Mouse (Mus musculus): ENCODE measurements around the gene Rps28. TPM values are rescaled to one million over a fixed set of nuclear protein-coding genes. Genes with fewer than 3 reads are reported as not detected.
"Not testable (repeated sequence)": the region's sequence is repeated elsewhere in the genome, so short reads cannot be mapped to it uniquely, and the experiment has no call there.

Gene Rps28
- 389 and 463 TPM in 2 replicates for polyA plus RNA-seq (2015; fragmentation: Nextera tagmentation; extraction: Ambion mirVana)

GRCm38 (mm10) chr17:33824084-33824996 lies at the start of gene Rps28, which contains the start of gene Ndufa7:
Gene Rps28, minus strand, starts transcription at chr17:33824562.
Gene Ndufa7, plus strand, starts transcription at chr17:33824572.
- Histone ChIP-seq H3K9ac (ENCODE audit: low read depth, low read length) (peak within 1 kb of the TSS; percentile 84), H3K4me1 (ENCODE audit: control insufficient read depth, low read depth, low read length) (peaks cover 36% of the 10 kb centered on the region), H3K9me3 (replicated peaks; ENCODE audit: control insufficient read depth, low read length) (no peaks in the 10 kb centered on the region), H3K4me3 (ENCODE audit: low read depth, low read length) (peak within 1 kb of the TSS; percentile 87), H3K4me2 (ENCODE audit: low read depth, low read length) (peak within 1 kb of the TSS; percentile 84), H3K27ac (ENCODE audit: low read length) (peak within 1 kb of the TSS; percentile 84), H3K36me3 (ENCODE audit: control insufficient read depth, insufficient read depth) (peaks cover 28% of the 10 kb centered on the region), H3K27me3 (ENCODE audit: control insufficient read depth, insufficient read depth, low read depth, low read length) (no peaks in the 10 kb centered on the region)
- under 1% methylated on average over 51 of the region's 51 CpGs for WGBS (ENCODE audit: insufficient replicate concordance)
- ATAC-seq (ENCODE audit: low read depth) = peak; percentile 91

DNA sequence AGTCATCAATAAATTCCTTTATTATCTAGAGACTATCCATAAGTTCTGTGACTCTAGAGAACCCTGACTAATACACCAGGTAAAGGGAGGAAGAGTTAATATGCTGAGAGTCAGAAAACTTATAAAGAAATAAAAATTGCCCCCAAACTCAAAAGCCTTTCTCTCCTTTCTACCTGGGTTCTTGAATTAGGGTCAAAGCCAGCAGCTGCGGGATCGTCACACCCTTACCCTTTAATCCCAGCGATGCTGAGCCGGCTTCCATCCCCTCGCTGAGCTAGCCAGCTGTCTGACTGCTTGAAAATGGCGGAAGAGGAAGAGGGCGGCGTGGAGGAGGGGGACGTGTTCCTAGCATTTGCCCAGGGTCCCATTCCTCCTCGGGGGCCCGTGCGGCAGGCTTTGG lies 49.2 kb upstream of the Rps28 start, which contains the start of gene Gm7029:
Gm7029 (plus strand) TSS at position 301 of the 400 bp plus-strand sequence.
- not testable (repeated sequence) for H3K4me1 ChIP-seq (ENCODE audit: control insufficient read depth, low read depth, low read length); H3K27me3 ChIP-seq (ENCODE audit: control insufficient read depth, insufficient read depth, low read depth, low read length); H3K27ac ChIP-seq (ENCODE audit: low read length); H3K4me3 ChIP-seq (ENCODE audit: low read depth, low read length); ATAC-seq (ENCODE audit: low read depth); H3K4me2 ChIP-seq (ENCODE audit: low read depth, low read length); H3K9me3 ChIP-seq (replicated peaks; ENCODE audit: control insufficient read depth, low read length); H3K9ac ChIP-seq (ENCODE audit: low read depth, low read length)
- 89% methylated on average over 3 of the region's 12 CpGs for WGBS (ENCODE audit: insufficient replicate concordance)
- peaks cover 17% of the 10 kb centered on the region for H3K36me3 ChIP-seq (ENCODE audit: control insufficient read depth, insufficient read depth)

DNA sequence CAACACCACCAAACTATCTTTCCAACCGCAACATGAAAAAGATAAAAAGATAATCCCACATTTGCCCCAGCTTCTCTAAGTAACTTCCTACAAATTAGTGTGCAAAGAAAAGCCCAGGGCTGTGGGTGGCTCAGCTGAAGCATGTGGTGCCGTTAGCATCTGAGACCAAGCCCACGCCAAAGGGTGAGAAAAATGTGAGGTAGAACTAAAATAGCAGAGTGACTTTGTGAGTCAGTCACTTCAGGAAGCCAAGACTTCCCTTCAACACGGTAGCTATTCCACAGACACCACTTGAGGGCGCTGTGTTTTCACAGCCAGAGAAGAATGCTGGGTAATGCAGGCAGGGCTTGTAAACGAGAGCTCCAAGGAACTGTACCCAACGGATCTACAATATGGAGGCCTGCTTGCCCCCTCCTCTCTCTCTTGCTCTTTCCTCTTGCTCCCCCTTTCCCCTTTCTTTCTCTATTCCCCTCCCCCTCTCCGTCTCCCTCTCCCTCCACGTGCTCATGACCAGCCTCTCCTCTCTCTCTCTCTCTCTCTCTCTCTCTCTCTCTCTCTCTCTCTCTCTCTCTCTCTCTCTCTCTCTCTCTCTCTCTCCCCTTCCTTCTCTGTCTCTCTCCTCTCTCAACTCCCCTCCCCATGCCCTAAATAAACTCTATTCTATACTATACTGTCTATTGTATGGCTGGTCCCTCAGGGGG lies 41.1 kb upstream of the Rps28 start:
- Histone ChIP-seq H3K27me3 (ENCODE audit: control insufficient read depth, insufficient read depth, low read depth, low read length) (no peaks in the 10 kb centered on the region), H3K4me3 (ENCODE audit: low read depth, low read length) (no peak overlapping the region), H3K36me3 (ENCODE audit: control insufficient read depth, insufficient read depth) (no peaks in the 10 kb centered on the region), H3K4me2 (ENCODE audit: low read depth, low read length) (peak overlapping the region; percentile 54), H3K9me3 (replicated peaks; ENCODE audit: control insufficient read depth, low read length) (no peaks in the 10 kb centered on the region), H3K4me1 (ENCODE audit: control insufficient read depth, low read depth, low read length) (no peaks in the 10 kb centered on the region; the same call in 1 of the 2 replicates), H3K9ac (ENCODE audit: low read depth, low read length) (no peak overlapping the region), H3K27ac (ENCODE audit: low read length) (no peak overlapping the region)
- WGBS (ENCODE audit: insufficient replicate concordance) = 12% methylated on average over 9 of the region's 9 CpGs
- no peak for ATAC-seq (ENCODE audit: low read depth)

GRCm38 (mm10) chr17:33857816-33858215 lies 33.5 kb upstream of the Rps28 start:
- 65% methylated on average over 4 of the region's 4 CpGs for WGBS (ENCODE audit: insufficient replicate concordance)
- Histone ChIP-seq H3K4me1 (ENCODE audit: control insufficient read depth, low read depth, low read length) (no peaks in the 10 kb centered on the region), H3K36me3 (ENCODE audit: control insufficient read depth, insufficient read depth) (no peaks in the 10 kb centered on the region), H3K27me3 (ENCODE audit: control insufficient read depth, insufficient read depth, low read depth, low read length) (no peaks in the 10 kb centered on the region), H3K4me3 (ENCODE audit: low read depth, low read length) (no peak overlapping the region), H3K27ac (ENCODE audit: low read length) (no peak overlapping the region), H3K9ac (ENCODE audit: low read depth, low read length) (no peak overlapping the region), H3K9me3 (replicated peaks; ENCODE audit: control insufficient read depth, low read length) (no peaks in the 10 kb centered on the region), H3K4me2 (ENCODE audit: low read depth, low read length) (no peak overlapping the region)
- no peak for ATAC-seq (ENCODE audit: low read depth)

- WGBS (ENCODE audit: insufficient replicate concordance) = 27% methylated on average over 1 of the region's 1 CpGs
- no peak overlapping the region for H3K4me3 ChIP-seq (ENCODE audit: low read depth, low read length)
- H3K27me3 ChIP-seq (ENCODE audit: control insufficient read depth, insufficient read depth, low read depth, low read length) = no peaks in the 10 kb centered on the region
- peak; percentile 81 for ATAC-seq (ENCODE audit: low read depth)
- H3K4me2 ChIP-seq (ENCODE audit: low read depth, low read length) = no peak overlapping the region
- H3K36me3 ChIP-seq (ENCODE audit: control insufficient read depth, insufficient read depth) = no peaks in the 10 kb centered on the region
- no peaks in the 10 kb centered on the region for H3K4me1 ChIP-seq (ENCODE audit: control insufficient read depth, low read depth, low read length)
- peak overlapping the region; percentile 60; the same call in 1 of the 2 replicates for H3K27ac ChIP-seq (ENCODE audit: low read length)
- no peak overlapping the region for H3K9ac ChIP-seq (ENCODE audit: low read depth, low read length)
- H3K9me3 ChIP-seq (replicated peaks; ENCODE audit: control insufficient read depth, low read length) = no peaks in the 10 kb centered on the region
Observed at GRCm38 (mm10) chr17:33851331-33851730, 27.0 kb upstream of the Rps28 start.

- no peak for ATAC-seq (ENCODE audit: low read depth)
Observed at GRCm38 (mm10) chr17:33848139-33848538, 23.8 kb upstream of the Rps28 start.

GRCm38 (mm10) chr17:33844196-33844595 lies 19.8 kb upstream of the Rps28 start:
- no peak for ATAC-seq (ENCODE audit: low read depth)
- Histone ChIP-seq H3K4me2 (ENCODE audit: low read depth, low read length) (no peak overlapping the region), H3K27ac (ENCODE audit: low read length) (no peak overlapping the region), H3K4me3 (ENCODE audit: low read depth, low read length) (no peak overlapping the region), H3K27me3 (ENCODE audit: control insufficient read depth, insufficient read depth, low read depth, low read length) (no peaks in the 10 kb centered on the region), H3K9me3 (replicated peaks; ENCODE audit: control insufficient read depth, low read length) (no peaks in the 10 kb centered on the region), H3K9ac (ENCODE audit: low read depth, low read length) (no peak overlapping the region), H3K4me1 (ENCODE audit: control insufficient read depth, low read depth, low read length) (peaks cover 7% of the 10 kb centered on the region), H3K36me3 (ENCODE audit: control insufficient read depth, insufficient read depth) (no peaks in the 10 kb centered on the region)
- 52% methylated on average over 1 of the region's 1 CpGs for WGBS (ENCODE audit: insufficient replicate concordance)

More at GRCm38 (mm10) chr17:33848139-33848538, 23.8 kb upstream of the Rps28 start:
- H3K9ac ChIP-seq (ENCODE audit: low read depth, low read length) = no peak overlapping the region
- H3K36me3 ChIP-seq (ENCODE audit: control insufficient read depth, insufficient read depth) = no peaks in the 10 kb centered on the region
- H3K9me3 ChIP-seq (replicated peaks; ENCODE audit: control insufficient read depth, low read length) = no peaks in the 10 kb centered on the region
- WGBS (ENCODE audit: insufficient replicate concordance) = 53% methylated on average over 8 of the region's 8 CpGs
- H3K27me3 ChIP-seq (ENCODE audit: control insufficient read depth, insufficient read depth, low read depth, low read length) = no peaks in the 10 kb centered on the region
- H3K27ac ChIP-seq (ENCODE audit: low read length) = no peak overlapping the region
- no peak overlapping the region for H3K4me3 ChIP-seq (ENCODE audit: low read depth, low read length)
- peaks cover 7% of the 10 kb centered on the region; the same call in 1 of the 2 replicates for H3K4me1 ChIP-seq (ENCODE audit: control insufficient read depth, low read depth, low read length)
- H3K4me2 ChIP-seq (ENCODE audit: low read depth, low read length) = no peak overlapping the region

DNA sequence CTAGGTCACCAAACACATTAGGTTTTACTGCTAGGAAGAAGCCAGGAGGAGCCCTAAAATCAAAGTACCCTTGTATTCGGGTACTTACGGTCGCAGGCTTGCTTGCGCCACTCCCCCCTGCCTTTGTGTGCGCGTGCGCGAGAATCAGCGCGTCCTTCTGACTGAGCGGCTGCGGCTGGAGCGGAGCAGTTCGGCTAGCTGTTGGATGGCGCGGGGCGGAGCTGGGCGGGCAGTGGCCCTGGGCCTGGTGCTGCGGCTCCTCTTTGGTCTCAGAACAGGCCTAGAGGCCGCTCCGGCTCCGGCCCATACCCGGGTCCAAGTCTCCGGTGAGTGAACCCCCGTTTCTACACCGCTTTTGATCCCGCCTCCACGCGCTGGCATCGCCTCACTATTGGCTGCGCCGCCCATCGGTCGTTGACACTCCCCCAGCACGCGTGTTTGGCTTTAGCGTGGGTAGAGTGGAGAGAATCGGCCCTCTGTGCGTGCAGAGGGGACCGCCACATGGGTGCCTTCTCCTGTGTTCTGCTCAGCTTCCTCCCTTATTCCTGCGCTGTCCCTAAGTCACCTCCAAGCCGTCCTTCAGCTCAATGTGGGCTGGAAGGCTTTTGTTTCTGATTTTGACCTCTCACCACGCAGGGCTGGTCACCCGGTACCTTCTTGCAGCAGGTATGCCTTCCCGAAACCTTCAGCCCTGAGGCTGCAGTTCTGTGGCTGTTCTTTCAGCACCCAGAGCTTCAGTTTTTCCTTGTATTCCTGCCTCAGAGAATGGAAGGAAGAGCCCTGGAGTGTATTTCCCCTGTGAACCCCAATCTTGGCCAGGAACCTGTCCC lies 18.8 kb upstream of the Rps28 start, which contains the start of gene Cd320:
Cd320 (plus strand) TSS at position 126 of the 830 bp plus-strand sequence.
- H3K9ac ChIP-seq (ENCODE audit: low read depth, low read length) = peak within 1 kb of the TSS; percentile 74
- peak; percentile 88 for ATAC-seq (ENCODE audit: low read depth)
- H3K36me3 ChIP-seq (ENCODE audit: control insufficient read depth, insufficient read depth) = no peaks in the 10 kb centered on the region
- no peaks in the 10 kb centered on the region for H3K27me3 ChIP-seq (ENCODE audit: control insufficient read depth, insufficient read depth, low read depth, low read length)
- H3K9me3 ChIP-seq (replicated peaks; ENCODE audit: control insufficient read depth, low read length) = no peaks in the 10 kb centered on the region
- 0 out of 2 replicates have a peak within 1 kb of the TSS, but pooled peaks have one; percentile 34 for H3K27ac ChIP-seq (ENCODE audit: low read length)
- H3K4me1 ChIP-seq (ENCODE audit: control insufficient read depth, low read depth, low read length) = peaks cover 7% of the 10 kb centered on the region
- peak within 1 kb of the TSS; percentile 89 for H3K4me2 ChIP-seq (ENCODE audit: low read depth, low read length)
- WGBS (ENCODE audit: insufficient replicate concordance) = under 1% methylated on average over 45 of the region's 45 CpGs
- peak within 1 kb of the TSS; percentile 83 for H3K4me3 ChIP-seq (ENCODE audit: low read depth, low read length)

All from liver, embryonic 16.5 days (tissue).